Mouse (Mus musculus) adrenal gland, postnatal 10 days (tissue): ENCODE results near the gene Anapc15-ps. TPM values are rescaled to one million over a fixed set of nuclear protein-coding genes. Genes with fewer than 3 reads are reported as not detected.
A peak's percentile ranks its signal among the peaks of the same experiment; 100 is the strongest.
"Not testable (repeated sequence)": the region's sequence is repeated elsewhere in the genome, so short reads cannot be mapped to it uniquely, and the experiment has no call there.

Experiments used
- DNase-seq: peaks from one replicate; pipeline ENCODE4 v3.0.0; 2021; ENCODE audit warnings: mixed read lengths
- total RNA-seq, 2 experiments: library from RNA; stranded (reverse); gene quantifications; 2 replicates each; pipeline ENCODE4 v1.2.3; 2021

The Anapc15-ps gene
- total RNA-seq, 2 experiments from 2014 or later, result not detected

GRCm38 (mm10) chr10:95667371-95668030 is 5.8 kb downstream of the Anapc15-ps start:
- DNase-seq, result no peak

GRCm38 (mm10) chr10:95666791-95667190 is 6.5 kb downstream of the Anapc15-ps start:
- DNase-seq, result no peak

GRCm38 (mm10) chr10:95665426-95665990 is 7.7 kb downstream of the Anapc15-ps start:
- no peak for DNase-seq

- DNase-seq, result no peak
Observed at GRCm38 (mm10) chr10:95664613-95665012, 8.6 kb downstream of the Anapc15-ps start.

- DNase-seq, result no peak
Observed at GRCm38 (mm10) chr10:95660356-95660755, 12.9 kb downstream of the Anapc15-ps start.

GRCm38 (mm10) chr10:95659471-95660150 is 13.6 kb downstream of the Anapc15-ps start:
- no peak for DNase-seq

- DNase-seq, result no peak
Observed at GRCm38 (mm10) chr10:95658836-95659343, 14.4 kb downstream of the Anapc15-ps start.

GRCm38 (mm10) chr10:95656236-95657225 is 16.7 kb downstream of the Anapc15-ps start:
- peak; percentile 39 for DNase-seq

GRCm38 (mm10) chr10:95652131-95652530 is 21.1 kb downstream of the Anapc15-ps start:
- no peak for DNase-seq

- no peak for DNase-seq
Observed at GRCm38 (mm10) chr10:95648326-95648888, 24.8 kb downstream of the Anapc15-ps start.

GRCm38 (mm10) chr10:95647128-95647527 is 26.1 kb downstream of the Anapc15-ps start:
- no peak for DNase-seq

- DNase-seq, result no peak
Observed at GRCm38 (mm10) chr10:95646576-95646975, 26.7 kb downstream of the Anapc15-ps start.

GRCm38 (mm10) chr10:95643696-95644360 is 29.4 kb downstream of the Anapc15-ps start:
- DNase-seq, result peak; percentile 68

GRCm38 (mm10) chr10:95643042-95643441 is 30.2 kb downstream of the Anapc15-ps start:
- no peak for DNase-seq

GRCm38 (mm10) chr10:95641335-95641734 is 31.9 kb downstream of the Anapc15-ps start:
- DNase-seq, result no peak

GRCm38 (mm10) chr10:95639429-95639828 is 33.8 kb downstream of the Anapc15-ps start:
- no peak for DNase-seq

- DNase-seq, result no peak
Observed at GRCm38 (mm10) chr10:95634751-95635150, 38.5 kb downstream of the Anapc15-ps start.

- no peak for DNase-seq
Observed at GRCm38 (mm10) chr10:95634261-95634660, 39.0 kb downstream of the Anapc15-ps start.

GRCm38 (mm10) chr10:95631568-95631967 is 41.7 kb downstream of the Anapc15-ps start:
- no peak for DNase-seq

- DNase-seq, result peak; percentile 60
Observed at GRCm38 (mm10) chr10:95630726-95631345, 42.4 kb downstream of the Anapc15-ps start.

- not testable (repeated sequence) for DNase-seq
Observed at GRCm38 (mm10) chr10:95630166-95630565, 43.1 kb downstream of the Anapc15-ps start.
